Mouse (Mus musculus) gastrocnemius, adult 2 months (tissue): ENCODE measurements around the gene Tmem222. TPM values are rescaled to one million over a fixed set of nuclear protein-coding genes. Genes with fewer than 3 reads are reported as not detected.

ENCODE experiments used
- DNase-seq: peaks from one replicate; pipeline ENCODE4 v3.0.0; 2022
- H3K27ac ChIP-seq: fragments of 200-600 bp; 2 replicates; pipeline ENCODE4 v1.8.1; 2022; ENCODE audit warnings: mild to moderate bottlenecking
- H3K4me3 ChIP-seq: fragments of 200-600 bp; 2 replicates; pipeline ENCODE4 v1.8.1; 2022; ENCODE audit warnings: mild to moderate bottlenecking, moderate library complexity
- CTCF ChIP-seq: fragments of 200-600 bp; IDR thresholded peaks from 2 replicates; pipeline ENCODE4 v1.8.1; 2022; ENCODE audit warnings: antibody characterized with exemption, mild to moderate bottlenecking, moderate library complexity
- intact Hi-C: fragments of 180-260 bp; cut with DNase I; formaldehyde crosslinking; loops from one replicate; pipeline ENCODE4 v1.15.1; 2025
- total RNA-seq, 2 experiments: library from RNA; stranded (reverse); gene quantifications; 2 replicates each; pipeline ENCODE4 v1.2.3; 2021

Gene Tmem222
- total RNA-seq, 2 experiments from 2014 or later = 21.6 to 25.7 TPM

- no peak overlapping the region for H3K4me3 ChIP-seq
- intact Hi-C loops = no loop called here
- DNase-seq = no peak
- H3K27ac ChIP-seq = no peak overlapping the region
- TF ChIP-seq CTCF = no peak
Observed at GRCm38 (mm10) chr4:133221701-133222100, 55.9 kb downstream of the Tmem222 start.

- no peak overlapping the region for H3K27ac ChIP-seq
- no peak for TF ChIP-seq CTCF
- intact Hi-C loops = no loop called here
- peak overlapping the region; percentile 49 for H3K4me3 ChIP-seq
- no peak for DNase-seq
Observed at GRCm38 (mm10) chr4:133220656-133221055, 56.9 kb downstream of the Tmem222 start.

GRCm38 (mm10) chr4:133218745-133219144 lies 58.8 kb downstream of the Tmem222 start:
- Histone ChIP-seq H3K27ac (no peak overlapping the region), H3K4me3 (no peak overlapping the region)
- DNase-seq = no peak
- intact Hi-C loops = no loop called here
- no peak for TF ChIP-seq CTCF

- H3K27ac ChIP-seq = no peak overlapping the region
- H3K4me3 ChIP-seq = no peak overlapping the region
- peak; percentile 70 for DNase-seq
- TF ChIP-seq CTCF = peak; percentile 96; the same call in 1 of the 2 replicates
- intact Hi-C loops = loop anchor here (2.0 kb wide), 1 partner anchor 79 kb away; no protein-coding TSS in a partner anchor
Observed at GRCm38 (mm10) chr4:133217641-133218040, 60.0 kb downstream of the Tmem222 start.

Other genes with a start within 250 kb of the Tmem222 start
- gene Wasf2, start 147.3 kb downstream of the Tmem222 start, total RNA-seq = 10 to 100 TPM; 34.9 to 35.6 TPM
- under 1 TPM in 1 of 2 experiments, not detected in 1; 0.26 TPM for gene Cd164l2, start 65.7 kb downstream of the Tmem222 start, total RNA-seq
- gene Gpr3, start 65.3 kb downstream of the Tmem222 start, total RNA-seq = not detected
- gene Map3k6, start 37.0 kb downstream of the Tmem222 start, total RNA-seq = 10 to 100 TPM; 10.5 to 15.0 TPM
- not detected for gene Sytl1, start 14.7 kb downstream of the Tmem222 start, total RNA-seq
- gene Wdtc1, start 75.7 kb upstream of the Tmem222 start, total RNA-seq = 10 to 100 TPM; 86.7 to 93.4 TPM
- gene Slc9a1, start 91.9 kb upstream of the Tmem222 start, total RNA-seq = 10 to 100 TPM in 1 of 2 experiments, 1 to 10 TPM in 1; 8.1 to 11.7 TPM
- gene Tent5b, start 202.3 kb upstream of the Tmem222 start, total RNA-seq = 1 to 10 TPM; 1.1 TPM
- under 1 TPM; 0.36 to 0.61 TPM for gene Trnp1, start 220.8 kb upstream of the Tmem222 start, total RNA-seq
- gene Kdf1, start 241.2 kb upstream of the Tmem222 start, total RNA-seq = not detected